Mouse (Mus musculus) limb, embryonic 11.5 days (tissue): Measurements from ENCODE around the gene 1110002E22Rik. TPM values are rescaled to one million over a fixed set of nuclear protein-coding genes. Genes with fewer than 3 reads are reported as not detected.

Experiments
- ATAC-seq: fragments of 200-750 bp; cut with Nextera tagmentation; 2 replicates; pipeline ENCODE4 v1.8.0; 2017; ENCODE audit warnings: low read depth; ENCODE audit not compliant: insufficient number of reproducible peaks, low FRiP score, low TSS enrichment
- DNase-seq: peaks from one replicate; pipeline ENCODE4 v3.0.0-alpha.2; 2015; ENCODE audit warnings: low spot score
- H3K27ac ChIP-seq: fragments of 300-500 bp; sonication (generic); replicated peaks from 2 replicates; pipeline ENCODE4 v1.5.1; 2014; ENCODE audit warnings: low read depth, mild to moderate bottlenecking, low read length
- H3K27me3 ChIP-seq: fragments of 300-500 bp; sonication (generic); 2 replicates; pipeline ENCODE4 v1.6.1; 2014; ENCODE audit warnings: mild to moderate bottlenecking, low read length, mixed read lengths; ENCODE audit not compliant: control insufficient read depth, insufficient read depth
- H3K36me3 ChIP-seq: fragments of 300-500 bp; sonication (generic); 2 replicates; pipeline ENCODE4 v1.6.1; 2014; ENCODE audit warnings: mild to moderate bottlenecking, low read length, moderate library complexity, mixed read lengths; ENCODE audit not compliant: control insufficient read depth, insufficient read depth
- H3K4me1 ChIP-seq: fragments of 300-500 bp; sonication (generic); 2 replicates; pipeline ENCODE4 v1.6.1; 2014; ENCODE audit warnings: low read length, mixed read lengths; ENCODE audit not compliant: control insufficient read depth, insufficient read depth
- H3K4me2 ChIP-seq: fragments of 300-500 bp; sonication (generic); 2 replicates; pipeline ENCODE4 v1.6.1; 2014; ENCODE audit warnings: low read depth, mild to moderate bottlenecking, moderate library complexity; ENCODE audit not compliant: severe bottlenecking
- H3K4me3 ChIP-seq: fragments of 300-500 bp; sonication (generic); 2 replicates; pipeline ENCODE4 v1.5.1; 2014; ENCODE audit warnings: low read depth, low read length
- H3K9ac ChIP-seq: fragments of 300-500 bp; sonication (generic); 2 replicates; pipeline ENCODE4 v1.6.1; 2014; ENCODE audit warnings: mild to moderate bottlenecking, low read length
- H3K9me3 ChIP-seq: fragments of 300-500 bp; sonication (generic); 2 replicates; pipeline ENCODE4 v1.6.1; 2016; ENCODE audit warnings: low read length; ENCODE audit not compliant: control insufficient read depth
- WGBS: fragments of 180-500 bp; shearing (Covaris S2); extraction: QIAGEN DNeasy Blood & Tissue Kit; methylation state at CpG from one replicate; pipeline ENCODE4 v1.1.7; 2014; 5-methylcytosine and 5-hydroxymethylcytosine counted together
- polyA plus RNA-seq: library from polyadenylated mRNA; unstranded; fragments of >200 nt; fragmentation: Nextera tagmentation; extraction: Ambion mirVana; gene quantifications from 2 replicates; pipeline ENCODE4 v1.2.1, GENCODE M21; 2014

1110002E22Rik gene
- polyA plus RNA-seq, 1 experiment from 2014 or later = 0.16 TPM

- Histone ChIP-seq H3K4me1 (no peaks in the 10 kb centered on the region), H3K36me3 (no peaks in the 10 kb centered on the region), H3K27ac (no peak overlapping the region), H3K9me3 (no peaks in the 10 kb centered on the region), H3K27me3 (no peaks in the 10 kb centered on the region), H3K4me2 (no peak overlapping the region), H3K4me3 (no peak overlapping the region), H3K9ac (no peak overlapping the region)
- DNase-seq = no peak
- no peak for ATAC-seq
- 92% methylated on average over 1 of the region's 1 CpGs for WGBS
These were observed 18.3 kb downstream of the 1110002E22Rik start for GRCm38 (mm10) chr3:138083073-138083637.

- Histone ChIP-seq H3K4me3 (no peak overlapping the region), H3K9ac (no peak overlapping the region), H3K27me3 (no peaks in the 10 kb centered on the region), H3K4me1 (no peaks in the 10 kb centered on the region), H3K9me3 (no peaks in the 10 kb centered on the region), H3K36me3 (no peaks in the 10 kb centered on the region), H3K4me2 (no peak overlapping the region), H3K27ac (no peak overlapping the region)
- WGBS = 85% methylated on average over 4 of the region's 4 CpGs
- ATAC-seq = no peak
- DNase-seq = no peak
These were observed 19.0 kb downstream of the 1110002E22Rik start for GRCm38 (mm10) chr3:138083896-138084295.

DNA sequence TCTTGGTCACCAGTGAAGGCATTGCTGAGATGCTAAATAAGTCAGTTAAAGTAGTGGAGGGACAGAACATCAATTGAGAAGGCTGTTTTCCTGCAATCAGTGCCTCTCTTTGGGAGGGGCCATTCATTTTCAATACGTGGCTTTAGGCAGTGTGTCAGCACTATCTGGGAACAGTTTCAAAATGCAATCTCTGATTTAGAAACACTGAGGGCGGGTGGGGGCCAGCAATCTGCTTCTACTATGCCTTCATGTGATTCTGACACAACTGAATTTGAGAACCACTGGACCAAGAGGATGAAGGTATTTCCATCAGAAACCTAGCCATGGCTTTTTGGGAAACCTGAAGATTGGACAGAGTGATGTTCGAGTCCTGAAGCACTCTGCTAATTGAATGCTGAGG, 30.4 kb downstream of the 1110002E22Rik start:
- Histone ChIP-seq H3K4me2 (no peak overlapping the region), H3K27ac (no peak overlapping the region), H3K4me3 (no peak overlapping the region), H3K9me3 (no peaks in the 10 kb centered on the region), H3K4me1 (no peaks in the 10 kb centered on the region), H3K36me3 (no peaks in the 10 kb centered on the region), H3K9ac (no peak overlapping the region), H3K27me3 (no peaks in the 10 kb centered on the region)
- WGBS = 87% methylated on average over 3 of the region's 3 CpGs
- ATAC-seq (no peak), DNase-seq (no peak)

DNA sequence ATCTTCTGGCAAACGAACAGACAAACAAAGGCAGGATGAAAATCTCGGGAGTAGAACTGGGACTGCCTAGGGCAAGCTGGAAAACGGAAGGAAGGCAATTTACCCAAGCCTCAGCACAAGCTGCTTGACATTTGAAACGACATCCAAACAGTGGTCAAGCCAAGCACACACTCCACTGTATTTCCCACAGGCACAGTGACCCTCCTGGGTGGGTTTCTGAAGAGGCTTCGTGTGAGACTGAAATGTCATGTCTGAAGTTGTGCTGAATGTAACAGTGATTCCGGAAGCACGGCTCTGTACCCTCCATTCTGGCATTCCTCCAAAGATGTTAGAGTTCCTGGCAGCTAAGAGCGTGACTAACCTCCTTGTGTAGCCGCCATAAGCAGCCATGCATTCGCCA, 30.9 kb downstream of the 1110002E22Rik start:
- no peak overlapping the region for H3K27ac ChIP-seq
- 88% methylated on average over 10 of the region's 10 CpGs for WGBS
- DNase-seq = no peak

GRCm38 (mm10) chr3:138096263-138097028, 31.6 kb downstream of the 1110002E22Rik start:
- Histone ChIP-seq H3K27me3 (no peaks in the 10 kb centered on the region), H3K4me1 (no peaks in the 10 kb centered on the region), H3K4me3 (no peak overlapping the region), H3K27ac (no peak overlapping the region), H3K36me3 (no peaks in the 10 kb centered on the region), H3K9ac (no peak overlapping the region), H3K9me3 (no peaks in the 10 kb centered on the region), H3K4me2 (no peak overlapping the region)
- DNase-seq = no peak
- no peak for ATAC-seq
- 88% methylated on average over 19 of the region's 19 CpGs for WGBS

More for the DNA sequence above, 30.9 kb downstream of the 1110002E22Rik start:
- no peaks in the 10 kb centered on the region for H3K4me1 ChIP-seq
- no peak for ATAC-seq
- H3K4me3 ChIP-seq = no peak overlapping the region
- no peaks in the 10 kb centered on the region for H3K36me3 ChIP-seq
- no peak overlapping the region for H3K9ac ChIP-seq
- no peaks in the 10 kb centered on the region for H3K27me3 ChIP-seq
- H3K4me2 ChIP-seq = no peak overlapping the region
- H3K9me3 ChIP-seq = no peaks in the 10 kb centered on the region

GRCm38 (mm10) chr3:138097718-138098117, 32.9 kb downstream of the 1110002E22Rik start:
- Histone ChIP-seq H3K27ac (no peak overlapping the region), H3K9me3 (no peaks in the 10 kb centered on the region), H3K4me3 (no peak overlapping the region), H3K9ac (no peak overlapping the region), H3K4me1 (no peaks in the 10 kb centered on the region), H3K36me3 (no peaks in the 10 kb centered on the region), H3K27me3 (no peaks in the 10 kb centered on the region), H3K4me2 (no peak overlapping the region)
- no peak for ATAC-seq
- 88% methylated on average over 1 of the region's 1 CpGs for WGBS
- no peak for DNase-seq

DNA sequence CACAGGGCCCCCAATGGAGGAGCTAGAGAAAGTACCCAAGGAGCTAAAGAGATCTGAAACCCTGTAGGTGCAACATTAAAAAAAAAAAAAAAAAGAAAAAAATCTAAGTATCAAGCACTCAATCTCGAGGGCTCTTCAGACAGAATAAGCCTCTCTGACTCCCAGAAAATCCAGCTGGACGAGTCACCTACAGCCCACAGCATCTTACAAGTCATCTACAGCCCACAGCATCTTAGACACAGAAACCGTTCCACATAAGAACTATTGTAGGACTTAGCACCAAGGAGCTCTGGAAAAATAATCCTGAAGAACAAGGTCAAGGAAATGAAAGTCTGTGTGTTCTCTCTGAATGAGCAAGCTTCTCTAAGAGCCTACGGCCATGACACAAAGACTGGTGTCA, 37.1 kb downstream of the 1110002E22Rik start:
- 88% methylated on average over 4 of the region's 4 CpGs for WGBS
- ATAC-seq (no peak), DNase-seq (no peak)
- Histone ChIP-seq H3K36me3 (no peaks in the 10 kb centered on the region), H3K4me3 (no peak overlapping the region), H3K4me1 (no peaks in the 10 kb centered on the region), H3K27ac (no peak overlapping the region), H3K9ac (no peak overlapping the region), H3K4me2 (no peak overlapping the region), H3K9me3 (no peaks in the 10 kb centered on the region), H3K27me3 (no peaks in the 10 kb centered on the region)

DNA sequence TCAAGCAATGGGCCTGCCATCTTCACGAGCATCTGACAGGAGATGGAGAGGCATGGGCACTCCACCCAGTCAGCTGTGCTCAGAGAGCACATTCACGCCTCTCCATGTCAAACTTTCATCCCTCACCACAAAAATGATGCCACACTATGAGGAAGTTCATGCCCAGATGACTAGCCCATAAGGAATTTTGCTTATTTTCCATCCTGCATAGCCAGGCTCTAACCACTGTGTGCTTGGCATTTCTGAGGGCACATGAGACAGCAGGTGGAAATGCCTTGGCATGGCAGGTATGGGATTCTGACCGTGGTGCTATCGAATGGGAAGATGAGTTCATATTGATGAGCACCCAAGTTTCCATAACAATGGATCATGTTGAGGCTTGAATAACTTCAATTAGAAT, 38.8 kb downstream of the 1110002E22Rik start:
- no peak overlapping the region for H3K4me2 ChIP-seq
- no peaks in the 10 kb centered on the region for H3K36me3 ChIP-seq
- H3K9ac ChIP-seq = no peak overlapping the region
- H3K4me1 ChIP-seq = no peaks in the 10 kb centered on the region
- WGBS = 93% methylated on average over 4 of the region's 4 CpGs
- no peak for ATAC-seq
- H3K27ac ChIP-seq = no peak overlapping the region
- DNase-seq = no peak
- H3K4me3 ChIP-seq = no peak overlapping the region
- no peaks in the 10 kb centered on the region for H3K27me3 ChIP-seq
- no peaks in the 10 kb centered on the region for H3K9me3 ChIP-seq
